Mouse (Mus musculus) cerebellum, adult 18-20 months (tissue): ENCODE results near the gene Cbl.
"Not testable (repeated sequence)": the region's sequence is repeated elsewhere in the genome, so short reads cannot be mapped to it uniquely, and the experiment has no call there.

Source experiments
- DNase-seq, 2 experiments: peaks; one replicate each; pipeline ENCODE4 v3.0.0; 2021

The Cbl gene

DNA sequence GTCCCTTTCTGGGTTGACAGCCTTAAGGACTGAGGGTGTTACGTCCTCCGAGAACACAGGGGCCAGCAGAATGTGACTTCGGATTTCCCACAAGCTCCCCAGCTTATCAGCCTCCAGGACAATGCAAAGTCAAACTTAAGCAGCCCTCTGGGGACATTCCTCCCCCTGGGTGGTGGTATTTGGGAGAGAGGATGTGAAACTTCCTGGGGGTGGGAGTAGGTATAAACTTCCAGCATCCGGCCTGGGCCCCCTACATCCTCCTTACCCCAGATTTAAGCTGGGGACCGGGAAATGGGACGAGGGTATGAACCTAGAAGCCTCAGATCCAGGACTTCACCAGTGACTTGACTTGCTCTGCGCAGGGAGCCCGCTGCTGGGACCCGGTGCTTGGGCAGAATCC is 104.2 kb downstream of the Cbl start:
- no peak for DNase-seq

DNA sequence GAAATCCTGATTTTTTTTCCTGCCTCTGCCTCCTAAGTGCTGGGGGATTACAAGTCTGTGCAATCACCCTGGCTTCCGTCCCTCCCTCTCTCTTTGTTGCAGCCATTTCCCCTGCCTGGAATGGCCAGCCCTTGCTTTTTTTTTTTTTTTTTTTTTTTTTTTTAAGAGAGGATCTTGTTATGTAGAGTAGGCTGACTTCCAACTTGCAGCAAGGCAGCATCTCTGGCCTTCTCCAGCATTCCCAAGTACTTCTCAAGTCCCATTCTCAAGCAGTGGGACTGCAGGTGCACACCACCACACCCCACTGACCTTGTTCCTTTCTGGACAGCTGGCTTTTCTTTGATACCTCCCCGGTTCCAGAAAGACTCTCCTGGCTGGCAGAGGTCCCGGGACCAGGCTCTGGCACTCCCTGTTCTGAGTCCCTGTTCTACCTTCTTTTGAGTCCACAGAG is 106.5 kb downstream of the Cbl start:
- no peak for DNase-seq

DNA sequence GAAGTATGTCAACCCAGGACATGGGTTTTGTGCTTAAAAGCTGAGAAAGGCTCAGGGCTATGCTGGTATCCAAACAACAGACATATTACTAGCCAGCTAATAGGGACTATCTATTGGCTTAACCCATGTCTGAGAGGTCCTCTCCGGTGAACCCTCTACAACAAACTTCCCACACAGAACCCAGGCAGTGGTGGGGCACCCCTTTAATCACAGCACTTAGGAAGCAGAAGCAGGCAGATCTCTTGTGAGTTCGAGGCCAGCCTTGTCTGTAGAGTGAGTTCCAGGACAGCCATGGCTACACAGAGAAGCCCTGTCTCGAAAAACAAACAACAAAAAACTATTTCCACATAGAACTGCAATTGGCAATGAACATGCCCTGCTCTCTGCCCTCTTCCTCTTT is 107.1 kb downstream of the Cbl start:
- no peak for DNase-seq

DNA sequence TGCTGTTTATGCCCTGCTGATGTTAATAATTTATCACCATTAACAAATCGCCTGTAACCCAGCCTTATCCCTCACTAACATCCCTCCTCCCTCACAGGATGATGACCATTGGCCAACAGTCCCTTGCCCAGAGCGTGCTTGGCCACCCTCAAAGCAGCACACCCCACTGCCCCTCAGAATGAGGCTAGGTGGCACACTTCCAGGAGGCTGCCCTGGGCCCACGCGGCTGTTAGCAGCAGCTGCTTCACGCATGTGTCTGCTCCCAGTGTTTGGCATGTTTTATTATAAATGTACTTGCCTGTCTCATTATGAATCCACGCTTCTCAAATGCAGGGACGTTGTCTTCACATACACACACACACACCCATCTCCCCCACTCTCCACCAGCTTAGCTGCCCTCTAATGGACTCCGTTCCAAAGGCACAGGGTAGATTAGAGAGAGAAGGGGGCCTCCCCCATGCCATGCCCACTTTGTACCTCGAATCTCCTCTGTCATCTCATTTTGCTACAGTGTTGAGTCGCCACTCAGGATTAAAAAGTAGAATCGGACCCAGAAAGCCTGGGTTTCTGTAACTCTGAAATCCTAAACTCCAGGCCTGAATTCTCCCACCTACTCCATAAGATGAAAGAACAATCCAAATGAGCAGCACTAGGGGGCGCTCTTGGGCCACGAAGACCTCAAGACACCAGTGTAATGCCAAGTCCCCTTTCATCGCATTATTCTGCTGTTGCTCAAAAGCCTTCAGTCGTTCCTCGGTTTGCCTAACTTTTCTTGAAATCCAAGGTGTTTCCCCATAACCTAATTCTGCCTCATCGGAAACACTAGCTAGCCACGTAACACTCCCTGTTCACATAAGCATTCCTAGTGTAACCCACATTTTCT is 108.1 kb downstream of the Cbl start:
- DNase-seq: peak; percentile 86 to 93

DNA sequence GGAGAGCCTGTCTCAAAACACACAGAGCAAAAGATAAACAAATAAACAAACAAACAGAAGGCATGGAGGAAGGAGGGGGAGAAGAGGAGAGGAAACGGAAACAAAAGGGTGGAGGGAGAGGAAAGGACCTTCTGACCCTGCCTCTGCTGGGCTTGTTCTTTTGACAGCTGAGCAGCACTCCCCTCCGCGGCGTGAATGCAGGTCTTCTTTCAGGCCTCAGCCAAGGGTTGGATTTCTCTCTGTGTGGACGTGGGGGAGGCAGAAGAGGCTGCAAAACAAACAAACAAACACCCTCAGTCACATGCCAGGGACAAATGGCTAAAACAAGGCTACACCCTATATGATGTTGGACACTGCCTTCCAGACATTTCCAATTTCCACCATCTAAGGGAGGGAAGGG is 108.8 kb downstream of the Cbl start:
- no peak for DNase-seq

DNA sequence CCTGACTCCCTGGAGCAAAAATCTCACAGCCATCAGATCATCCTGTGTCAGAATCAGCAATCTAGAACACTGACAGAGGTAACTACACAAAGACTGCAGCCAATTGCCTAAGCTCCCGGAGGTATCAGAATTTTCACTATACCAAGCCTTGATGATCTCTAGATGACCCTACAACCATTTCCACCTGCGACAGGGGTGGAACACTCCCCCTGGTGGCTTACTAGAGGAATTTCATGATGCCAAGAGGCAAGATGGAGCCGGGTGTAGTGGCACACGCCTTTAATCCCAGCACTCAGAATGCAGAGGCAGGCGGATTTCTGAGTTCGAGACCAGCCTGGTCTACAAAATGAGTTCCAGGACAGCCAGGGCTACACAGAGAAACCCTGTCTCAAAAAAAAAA is 109.5 kb downstream of the Cbl start:
- DNase-seq: no peak

DNA sequence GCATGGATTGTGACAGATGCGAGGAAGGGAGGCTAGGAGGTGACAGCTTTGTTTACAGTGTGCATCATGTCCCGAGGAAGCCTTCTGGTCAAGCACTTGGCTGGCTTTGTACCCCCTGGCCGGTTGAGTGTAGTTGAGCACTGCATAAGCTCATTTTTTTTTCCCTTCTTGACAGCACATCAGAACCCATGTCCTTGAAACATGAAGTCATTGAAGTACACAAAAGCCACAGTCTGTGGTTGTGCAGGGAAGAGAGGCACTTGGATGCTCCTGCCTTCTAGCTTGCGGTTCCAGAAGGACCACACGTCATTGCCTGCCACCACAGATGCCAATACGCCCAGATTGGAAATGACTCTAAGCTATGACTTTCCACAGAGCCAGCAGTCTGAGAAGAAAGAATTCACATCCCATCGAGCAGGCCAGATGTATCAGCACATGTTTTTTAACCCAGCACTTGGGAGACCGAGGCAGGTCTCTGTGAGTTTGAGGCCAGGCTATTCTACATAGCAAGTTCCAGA is 113.8 kb downstream of the Cbl start:
- DNase-seq: no peak

DNA sequence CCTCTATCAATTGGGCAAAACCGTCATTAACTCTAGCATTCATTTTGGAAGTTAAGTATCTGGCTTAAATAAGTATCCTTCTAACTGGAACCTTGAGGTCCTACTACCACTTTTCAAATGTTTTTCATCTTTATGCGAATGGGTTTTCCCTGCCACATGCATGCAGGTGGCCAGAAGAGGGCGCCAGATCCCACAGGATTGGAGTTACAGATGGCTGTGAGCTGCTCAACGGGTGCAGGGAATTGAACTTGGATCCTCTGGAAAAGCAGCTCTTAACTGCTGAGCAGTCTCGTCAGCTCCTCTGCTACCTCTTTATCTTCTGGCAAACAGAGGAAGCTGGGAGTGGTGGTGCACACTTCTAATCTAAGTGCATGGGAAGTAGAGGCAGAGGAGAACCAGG is 114.8 kb downstream of the Cbl start:
- DNase-seq: no peak

DNA sequence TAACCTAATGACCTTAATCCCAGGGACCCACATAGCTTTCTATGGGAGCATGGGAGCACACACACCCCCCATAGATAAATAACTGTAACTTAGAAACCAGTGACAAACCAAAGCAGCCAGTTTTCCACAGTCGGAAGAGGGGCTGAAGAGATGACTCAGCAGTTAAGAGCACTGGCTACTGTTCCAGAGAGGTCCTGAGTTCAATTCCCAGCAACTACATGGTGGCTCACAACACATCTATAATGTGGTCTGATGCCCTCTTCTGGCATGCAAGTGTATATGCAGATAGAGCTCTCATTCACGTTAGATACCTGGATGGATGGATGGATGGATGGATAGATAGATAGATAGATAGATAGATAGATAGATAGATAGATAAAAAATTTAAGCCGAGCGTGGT is 117.7 kb downstream of the Cbl start:
- no peak for DNase-seq

DNA sequence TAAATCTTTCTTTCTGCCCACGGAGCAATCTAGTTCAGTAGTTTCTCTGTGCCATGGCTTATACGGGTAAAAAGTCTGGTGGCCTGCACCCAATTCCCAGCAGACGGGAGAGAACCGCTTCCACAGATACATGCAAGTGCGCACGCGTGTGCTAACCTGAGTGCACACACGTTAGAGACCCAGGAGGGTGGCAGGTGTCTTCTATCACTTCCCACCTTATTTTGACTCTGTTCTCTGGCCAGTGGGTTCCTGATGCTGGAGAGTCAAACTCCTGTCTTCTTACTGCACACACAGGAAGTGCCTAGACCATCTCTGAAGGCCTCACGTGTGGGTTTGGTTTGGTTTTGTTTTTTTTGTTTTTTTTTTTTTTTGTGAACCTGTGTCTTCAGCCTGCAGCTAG is 118.2 kb downstream of the Cbl start:
- no peak for DNase-seq

DNA sequence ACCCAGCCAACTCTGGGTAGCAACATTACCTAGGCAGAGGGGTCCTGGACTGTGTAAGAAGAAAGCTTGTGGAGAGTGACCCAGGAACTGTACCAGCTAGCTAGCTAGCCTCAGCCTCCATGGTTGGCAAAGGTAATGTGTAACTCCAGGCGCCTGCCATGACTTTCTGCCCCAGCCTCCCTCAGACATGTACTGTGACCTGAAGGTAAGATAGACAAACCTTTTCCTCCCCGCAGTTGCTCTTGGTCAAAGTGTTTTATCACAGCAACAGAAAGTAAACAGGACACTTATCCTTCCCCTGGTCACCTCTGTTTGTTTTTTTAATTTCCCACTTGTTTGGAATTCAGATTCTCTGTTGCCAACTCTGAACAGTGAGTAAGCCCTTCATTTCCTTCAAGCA is 119.4 kb downstream of the Cbl start:
- DNase-seq: no peak

DNA sequence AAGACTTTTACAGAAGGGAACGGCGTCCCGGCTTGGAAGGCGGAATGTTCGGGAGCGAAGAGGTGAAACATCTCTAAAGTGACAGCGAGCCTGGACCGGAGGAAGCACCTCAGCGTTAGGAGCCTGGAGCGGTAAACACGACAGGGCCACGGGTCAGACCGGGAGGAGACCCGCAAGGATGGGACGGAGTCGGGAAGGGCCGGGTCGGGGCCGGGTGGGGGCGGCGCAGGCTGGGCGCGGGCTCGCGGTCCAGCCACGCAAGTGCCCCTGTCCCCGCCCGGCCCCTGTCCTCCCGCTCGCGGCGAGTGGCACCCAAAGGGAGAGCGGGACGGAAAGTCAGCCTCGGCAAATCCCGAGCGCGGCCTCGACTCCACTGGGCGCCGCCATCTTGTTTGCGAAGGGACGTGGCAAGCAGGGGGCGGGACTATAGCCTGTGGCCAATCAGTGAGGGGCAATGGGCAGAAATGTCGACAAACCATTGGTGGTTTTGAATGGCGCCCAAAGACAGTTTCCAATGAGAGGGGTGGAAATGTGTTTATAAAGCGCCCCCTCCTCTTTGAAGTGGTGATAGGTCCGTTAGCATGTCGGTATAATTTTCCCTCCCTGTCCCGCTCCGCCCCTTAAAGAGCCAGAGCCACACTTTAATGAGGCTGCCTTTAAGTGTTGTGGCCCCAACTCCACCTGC is 120.6 kb downstream of the Cbl start, which contains the start of the genes Gm49380 and Rnf26:
Gene Gm49380 (minus strand): TSS at position 396 of the 685 bp plus-strand sequence.
Gene Rnf26 (minus strand): TSS at position 413 of the 685 bp plus-strand sequence.
- peak; percentile 94 to 98 for DNase-seq

DNA sequence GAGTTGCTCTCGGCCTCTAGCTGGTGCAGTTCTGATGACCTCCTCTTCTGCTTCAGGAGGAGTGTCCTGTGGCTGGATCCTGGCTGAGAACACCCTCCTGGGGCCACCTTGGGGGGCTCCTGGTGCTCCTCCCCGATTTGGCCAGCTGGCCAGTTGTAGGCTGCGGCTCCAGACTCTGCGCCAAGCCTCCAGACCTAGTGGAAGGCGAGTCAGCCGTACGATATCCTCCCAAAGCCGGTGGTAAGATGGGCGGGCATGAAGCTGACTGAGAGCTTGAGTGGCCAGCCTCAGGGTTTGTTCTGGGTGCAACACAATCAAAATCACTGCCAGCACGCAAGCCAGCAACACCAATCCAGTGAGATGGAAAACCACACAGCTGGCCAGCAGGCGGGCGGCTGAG is 121.9 kb downstream of the Cbl start:
- not testable (repeated sequence) for DNase-seq

DNA sequence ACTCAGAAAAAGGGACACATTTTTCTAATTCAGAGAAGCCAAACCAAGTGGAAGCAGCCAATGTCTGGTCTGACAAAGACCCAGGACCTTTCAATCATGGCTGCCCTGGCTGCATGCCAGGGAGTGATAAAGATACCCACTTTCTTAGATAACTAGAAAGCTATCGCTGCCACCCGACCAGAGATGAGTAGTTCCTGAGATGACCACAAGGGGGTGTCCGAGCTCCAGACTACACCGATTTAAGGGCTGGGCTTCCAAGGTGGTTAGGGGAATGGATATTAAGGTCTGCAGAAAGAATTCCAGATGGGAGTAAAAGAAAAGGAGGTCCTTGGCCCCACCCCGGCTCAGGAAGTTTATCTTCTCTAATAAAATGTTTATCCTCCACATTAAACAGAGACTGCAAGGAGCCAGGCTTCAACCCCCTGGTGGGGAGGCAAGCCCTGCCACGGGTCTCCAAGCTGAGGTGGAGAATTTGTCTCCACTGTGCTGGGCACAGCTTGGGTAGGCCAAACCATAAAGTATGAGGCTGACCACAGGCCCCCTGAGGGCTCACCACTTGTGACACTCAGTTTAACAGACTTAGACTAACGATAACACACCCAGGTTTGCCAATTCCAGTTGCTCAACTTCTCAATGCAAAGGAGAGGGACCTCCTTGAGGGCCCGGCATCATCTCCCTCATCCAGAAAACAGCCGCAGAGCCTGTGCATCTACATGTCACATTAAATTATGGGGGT is 124.3 kb downstream of the Cbl start:
- DNase-seq: peak; percentile 78 to 85

DNA sequence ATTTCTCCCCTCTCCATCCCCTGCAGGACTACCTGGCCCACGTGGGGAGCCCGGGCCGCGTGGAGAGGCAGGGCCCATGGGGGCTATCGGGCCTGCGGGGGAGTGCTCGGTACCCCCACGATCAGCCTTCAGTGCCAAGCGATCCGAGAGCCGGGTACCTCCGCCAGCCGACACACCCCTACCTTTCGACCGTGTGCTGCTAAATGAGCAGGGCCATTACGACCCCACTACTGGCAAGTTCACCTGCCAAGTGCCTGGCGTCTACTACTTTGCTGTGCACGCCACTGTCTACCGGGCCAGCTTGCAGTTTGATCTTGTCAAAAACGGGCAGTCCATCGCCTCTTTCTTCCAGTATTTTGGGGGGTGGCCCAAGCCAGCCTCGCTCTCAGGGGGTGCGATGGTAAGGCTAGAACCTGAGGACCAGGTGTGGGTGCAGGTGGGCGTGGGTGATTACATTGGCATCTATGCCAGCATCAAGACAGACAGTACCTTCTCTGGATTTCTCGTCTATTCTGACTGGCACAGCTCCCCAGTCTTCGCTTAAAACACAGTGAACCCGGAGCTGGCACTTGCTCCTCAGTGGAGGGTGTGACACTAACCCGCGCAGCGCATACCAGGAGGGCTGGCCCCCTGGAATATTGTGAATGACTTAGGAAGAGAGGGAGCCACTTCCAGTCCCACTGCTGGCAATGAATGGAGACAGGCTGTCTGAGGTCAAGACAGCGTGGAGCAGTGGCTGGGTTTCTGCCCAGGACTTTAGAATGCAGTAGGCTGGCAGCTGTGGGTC is 125.4 kb downstream of the Cbl start:
- DNase-seq: no peak

DNA sequence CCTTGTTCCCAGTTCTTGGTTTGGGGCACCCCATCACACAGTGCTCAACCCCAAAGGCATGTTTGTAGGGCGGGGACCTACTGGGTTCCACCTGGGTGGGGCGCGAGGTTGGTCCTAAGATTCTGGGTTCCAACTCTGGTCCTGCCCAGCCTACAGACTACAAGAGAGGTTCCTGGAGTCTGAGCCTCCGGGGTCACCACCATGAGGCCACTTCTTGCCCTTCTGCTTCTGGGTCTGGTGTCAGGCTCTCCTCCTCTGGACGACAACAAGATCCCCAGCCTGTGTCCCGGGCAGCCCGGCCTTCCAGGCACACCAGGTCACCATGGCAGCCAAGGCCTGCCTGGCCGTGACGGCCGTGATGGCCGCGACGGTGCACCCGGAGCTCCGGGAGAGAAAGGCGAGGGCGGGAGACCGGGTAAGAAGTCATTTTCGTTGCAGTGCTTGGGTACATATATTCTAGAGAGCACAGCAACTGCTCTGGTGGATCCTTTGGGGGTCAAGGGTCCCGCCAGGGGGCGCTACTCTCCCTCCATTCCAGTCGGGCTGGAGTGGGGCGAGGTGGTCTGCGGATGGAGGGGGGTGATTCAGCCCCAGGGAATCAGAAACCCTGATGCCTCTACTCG is 126.2 kb downstream of the Cbl start:
- peak; percentile 51 to 63 for DNase-seq

DNA sequence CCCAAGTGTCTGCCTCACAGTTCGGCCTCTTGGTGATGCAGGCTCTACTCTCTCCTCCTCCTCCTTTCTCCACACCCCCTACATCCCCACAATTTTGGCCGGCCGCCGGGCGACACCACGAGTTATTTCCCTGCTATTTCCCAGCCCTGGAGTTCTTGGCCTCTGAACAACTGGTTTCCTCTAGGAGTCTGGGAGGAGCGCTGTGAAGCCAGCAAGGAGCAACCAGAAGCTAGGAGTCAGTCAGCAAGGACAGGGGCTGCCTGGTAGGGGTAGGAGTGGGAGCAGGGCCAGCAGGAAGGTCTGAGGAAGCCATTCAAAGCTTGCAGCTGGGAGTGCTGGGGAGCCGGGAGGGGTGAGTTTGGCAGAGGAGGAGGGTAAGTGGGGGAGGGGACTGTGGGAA is 126.7 kb downstream of the Cbl start, which contains the start of gene C1qtnf5:
Gene C1qtnf5 (plus strand): TSS at position 136 of the 400 bp plus-strand sequence.
- DNase-seq: peak; percentile 62 to 66

DNA sequence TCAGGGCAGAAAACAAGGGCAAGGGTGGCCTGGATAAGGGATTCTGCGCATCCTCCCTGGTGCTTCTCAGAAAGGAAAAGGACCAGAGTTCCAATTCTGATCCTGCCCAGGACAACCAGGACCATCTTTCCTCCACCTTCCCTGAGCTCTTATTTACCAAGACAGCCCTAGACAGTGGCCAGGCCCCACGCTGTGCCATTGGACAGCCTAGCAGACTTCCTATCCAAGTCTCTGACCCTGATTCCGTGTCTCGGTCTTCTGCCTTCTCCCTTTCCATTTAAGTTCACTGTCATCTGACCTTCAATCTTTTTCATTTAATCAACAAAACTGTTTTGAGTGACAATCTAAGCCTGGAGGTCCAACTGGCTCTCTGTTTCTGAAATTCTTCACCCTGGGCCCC is 127.3 kb downstream of the Cbl start:
- peak in 1 of 2 experiments; percentile 61 for DNase-seq

DNA sequence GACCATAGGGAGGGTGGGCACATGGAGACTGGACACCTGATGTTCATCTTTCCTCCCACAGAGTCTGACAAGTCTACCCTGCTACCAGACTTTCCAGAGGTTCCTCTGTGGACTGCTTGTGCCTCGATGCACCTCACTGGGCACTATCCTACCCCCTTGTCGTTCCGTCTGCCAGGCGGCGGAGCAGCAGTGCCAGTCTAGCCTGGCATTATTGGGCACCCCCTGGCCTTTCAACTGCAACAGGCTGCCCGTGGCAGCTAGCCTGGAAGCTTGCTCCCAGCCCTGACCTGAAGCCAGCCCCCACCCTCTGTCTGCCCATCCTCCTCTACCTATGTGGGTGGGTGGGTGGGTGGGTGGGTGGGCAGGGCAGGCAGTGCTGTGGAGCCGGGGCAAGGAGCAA is 127.7 kb downstream of the Cbl start:
- DNase-seq: no peak

DNA sequence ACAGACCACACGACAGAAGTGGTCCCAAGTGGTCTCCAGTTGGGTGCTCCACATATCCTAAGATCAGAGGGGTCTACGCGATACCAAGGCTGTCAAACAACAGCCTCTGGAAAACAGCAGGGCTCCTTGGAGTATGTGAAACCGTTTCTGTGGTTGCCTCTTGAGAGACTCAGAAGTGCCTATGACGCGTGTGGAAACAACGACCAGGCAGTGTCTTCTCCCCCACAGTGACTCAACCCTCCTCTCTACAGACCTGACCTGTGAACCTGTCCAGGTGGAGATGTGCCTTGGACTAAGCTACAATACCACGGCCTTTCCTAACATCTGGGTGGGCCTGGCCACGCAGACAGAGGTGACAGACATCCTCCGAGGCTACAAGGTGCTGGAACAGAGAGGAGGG is 128.1 kb downstream of the Cbl start:
- DNase-seq: no peak

DNA sequence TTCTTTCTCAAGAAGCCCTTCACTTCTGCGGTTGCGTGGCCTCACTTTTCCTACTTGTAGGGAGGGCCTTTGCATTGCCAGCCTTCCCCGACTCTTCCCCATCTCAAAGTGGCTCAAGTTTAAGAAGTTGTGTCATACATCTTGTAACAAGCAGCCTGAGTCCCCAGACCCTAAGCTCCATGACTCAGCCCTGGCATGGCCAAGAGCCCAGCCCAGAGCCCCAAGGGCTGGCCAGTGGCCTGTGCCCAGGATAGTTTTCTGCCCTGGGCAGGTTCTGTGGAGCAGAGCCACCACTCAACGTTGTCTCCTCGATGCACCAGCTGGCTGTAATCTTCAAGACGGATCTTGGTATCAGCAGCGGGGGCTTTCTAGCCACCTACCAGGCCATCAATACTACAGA is 129.0 kb downstream of the Cbl start:
- DNase-seq: no peak

DNA sequence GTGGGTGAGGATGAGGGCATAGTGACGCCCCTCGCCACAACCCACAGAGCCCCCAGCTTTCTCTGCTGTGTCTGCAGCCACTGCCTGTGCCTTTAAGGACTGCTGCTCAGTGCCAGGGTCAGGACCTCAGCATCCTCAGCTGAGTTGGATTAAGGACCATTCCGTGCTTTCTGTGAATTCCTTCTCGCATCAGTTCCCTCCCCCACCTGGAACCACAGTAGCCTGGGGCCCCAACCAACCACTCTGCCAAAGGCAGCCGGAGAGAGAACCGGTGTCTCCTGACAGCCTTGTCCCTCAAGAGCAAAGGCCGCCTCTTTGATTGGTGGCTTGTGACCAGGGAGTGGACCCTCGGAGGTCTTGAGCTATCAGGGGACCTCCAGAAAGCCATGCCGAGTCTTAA is 132.4 kb downstream of the Cbl start, which contains the start of gene Mfrp:
Gene Mfrp (plus strand): TSS at position 240 of the 400 bp plus-strand sequence.
- DNase-seq: no peak
